Mouse (Mus musculus): ENCODE results near the gene Wscd2. TPM values are rescaled to one million over a fixed set of nuclear protein-coding genes. Genes with fewer than 3 reads are reported as not detected.

Gene Wscd2
- polyA plus RNA-seq, 1 experiment from 2014 or later = 2.5 TPM

DNA sequence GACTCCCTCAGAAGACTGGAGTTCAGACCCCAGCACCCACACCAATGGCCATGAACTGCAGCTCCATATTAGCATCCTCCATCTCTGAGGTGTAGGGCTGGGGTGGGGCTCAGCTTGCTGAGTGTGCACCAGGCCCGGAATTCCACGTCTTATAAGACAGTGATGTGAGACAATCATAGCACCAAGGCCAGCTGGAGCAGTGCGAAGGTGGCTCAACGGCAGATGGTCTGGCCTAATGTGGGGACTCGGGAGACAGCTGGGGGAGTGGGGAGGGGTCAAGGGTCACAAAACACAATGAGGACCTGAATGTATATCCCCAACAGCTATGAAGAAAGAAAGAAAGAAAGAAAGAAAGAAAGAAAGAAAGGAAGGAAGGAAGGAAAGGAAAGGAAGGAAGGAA is 9.7 kb upstream of the Wscd2 start:
- Histone ChIP-seq H3K4me3 (no peak overlapping the region), H3K36me3 (no peaks in the 10 kb centered on the region)
- 74% methylated on average over 5 of the region's 5 CpGs for WGBS

GRCm38 (mm10) chr5:113485584-113486162 is 4.5 kb upstream of the Wscd2 start:
- no peak for ATAC-seq (replicated peaks; ENCODE audit: insufficient number of reproducible peaks, insufficient read depth, low FRiP score, low read depth)
- no peak overlapping the region for H3K4me2 ChIP-seq
- H3K4me1 ChIP-seq (replicated peaks) = peaks cover 15% of the 10 kb centered on the region
- no peak overlapping the region for H3K4me3 ChIP-seq
- H3K27me3 ChIP-seq = peaks cover 19% of the 10 kb centered on the region
- no peaks in the 10 kb centered on the region for H3K36me3 ChIP-seq
- no peak overlapping the region for H3K27ac ChIP-seq
- H3K9ac ChIP-seq = no peak overlapping the region
- H3K9me3 ChIP-seq (replicated peaks) = no peaks in the 10 kb centered on the region
- whole genome bisulfite sequencing = 59% methylated on average over 11 of the region's 11 CpGs

More for the DNA sequence above, 9.7 kb upstream of the Wscd2 start:
- Histone ChIP-seq H3K9ac (no peak overlapping the region), H3K27ac (no peak overlapping the region), H3K4me1 (replicated peaks) (peaks cover 13% of the 10 kb centered on the region), H3K4me2 (no peak overlapping the region), H3K27me3 (0 out of 2 replicates have a peak, but pooled peaks cover 3% of the 10 kb centered on the region), H3K9me3 (replicated peaks) (no peaks in the 10 kb centered on the region)
- no peak for ATAC-seq (replicated peaks; ENCODE audit: insufficient number of reproducible peaks, insufficient read depth, low FRiP score, low read depth)

DNA sequence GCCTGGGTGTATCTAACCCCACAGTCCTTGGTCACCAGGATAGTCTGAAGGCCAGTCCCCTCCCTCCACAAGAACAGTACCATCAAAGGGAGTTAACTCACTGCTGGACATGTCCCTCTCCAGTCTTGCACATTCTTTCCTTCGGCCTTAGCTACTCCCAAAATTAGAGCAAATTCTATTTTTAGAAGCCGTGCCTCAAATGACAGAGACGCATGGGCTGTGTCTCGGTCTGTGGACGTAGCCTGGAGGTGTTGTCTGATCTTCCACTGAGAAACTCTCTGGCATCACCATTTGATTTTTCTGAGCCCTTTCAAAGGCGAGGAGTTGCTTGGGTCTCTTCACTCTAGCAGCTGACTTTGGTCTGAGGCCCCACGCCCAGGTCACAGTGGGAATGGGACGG is 2.3 kb upstream of the Wscd2 start:
- Histone ChIP-seq H3K4me1 (replicated peaks) (peaks cover 25% of the 10 kb centered on the region), H3K4me2 (no peak overlapping the region), H3K4me3 (no peak overlapping the region), H3K9me3 (replicated peaks) (no peaks in the 10 kb centered on the region), H3K27ac (peak overlapping the region; percentile 16), H3K9ac (no peak overlapping the region), H3K36me3 (no peaks in the 10 kb centered on the region), H3K27me3 (peaks cover 40% of the 10 kb centered on the region)
- ATAC-seq (replicated peaks; ENCODE audit: insufficient number of reproducible peaks, insufficient read depth, low FRiP score, low read depth) = no peak
- 27% methylated on average over 8 of the region's 8 CpGs for WGBS

DNA sequence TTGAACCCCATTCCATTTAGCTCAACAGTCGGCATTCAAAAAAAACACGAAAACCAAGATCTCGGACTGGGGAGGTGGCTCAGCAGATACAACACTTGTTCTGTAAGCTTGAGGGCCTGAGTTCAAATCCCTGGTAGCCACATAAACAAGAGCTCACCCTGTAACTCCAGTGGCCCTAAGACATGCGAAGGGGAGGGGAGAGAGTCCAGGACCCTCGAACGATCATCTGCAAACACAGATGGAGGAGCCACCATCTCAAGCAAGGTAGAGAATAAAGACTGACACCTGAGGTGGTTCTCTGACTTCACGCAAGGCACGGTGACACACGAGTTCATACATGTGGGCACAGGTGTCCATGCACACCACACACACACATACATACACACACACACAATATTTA is 516 bp upstream of the Wscd2 start:
- peaks cover 50% of the 10 kb centered on the region for H3K27me3 ChIP-seq
- no peaks in the 10 kb centered on the region for H3K9me3 ChIP-seq (replicated peaks)
- WGBS = 92% methylated on average over 9 of the region's 9 CpGs
- peaks cover 25% of the 10 kb centered on the region for H3K4me1 ChIP-seq (replicated peaks)
- H3K4me2 ChIP-seq = no peak overlapping the region
- no peak overlapping the region for H3K27ac ChIP-seq
- no peak for ATAC-seq (replicated peaks; ENCODE audit: insufficient number of reproducible peaks, insufficient read depth, low FRiP score, low read depth)
- H3K36me3 ChIP-seq = no peaks in the 10 kb centered on the region
- H3K9ac ChIP-seq = no peak overlapping the region
- no peak overlapping the region for H3K4me3 ChIP-seq

GRCm38 (mm10) chr5:113490467-113491260 is 531 bp downstream of the Wscd2 start:
- ATAC-seq (replicated peaks; ENCODE audit: insufficient number of reproducible peaks, insufficient read depth, low FRiP score, low read depth) = peak; percentile 57
- H3K27ac ChIP-seq = peak overlapping the region; percentile 51
- H3K9me3 ChIP-seq (replicated peaks) = no peaks in the 10 kb centered on the region
- H3K27me3 ChIP-seq = peaks cover 47% of the 10 kb centered on the region
- 2% methylated on average over 63 of the region's 63 CpGs for WGBS
- H3K36me3 ChIP-seq = no peaks in the 10 kb centered on the region
- H3K4me2 ChIP-seq = peak overlapping the region; percentile 89
- peaks cover 25% of the 10 kb centered on the region for H3K4me1 ChIP-seq (replicated peaks)
- H3K9ac ChIP-seq = peak overlapping the region; percentile 72
- H3K4me3 ChIP-seq = peak overlapping the region; percentile 64

DNA sequence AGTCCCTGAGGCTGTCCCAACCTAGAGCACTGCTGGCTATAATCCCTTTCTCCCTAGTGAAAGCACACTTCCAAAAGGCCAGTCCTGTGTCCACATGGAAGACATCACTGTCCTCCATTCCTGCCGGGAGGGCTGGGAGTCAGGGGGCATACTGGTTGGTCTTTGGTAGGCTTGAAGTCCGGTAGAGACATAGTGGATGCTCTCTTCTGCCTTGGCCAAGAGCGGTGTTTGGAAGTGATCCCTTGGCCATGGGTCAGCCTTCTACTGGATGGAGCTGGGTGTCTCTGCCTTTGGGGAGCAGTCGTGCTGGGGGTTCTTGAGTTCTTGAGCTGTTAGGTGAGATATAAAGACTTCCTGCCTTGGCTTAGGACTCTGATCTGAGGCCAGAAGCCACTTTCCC is 1.4 kb downstream of the Wscd2 start:
- peaks cover 25% of the 10 kb centered on the region for H3K4me1 ChIP-seq (replicated peaks)
- peaks cover 47% of the 10 kb centered on the region for H3K27me3 ChIP-seq
- H3K4me3 ChIP-seq = peak overlapping the region; percentile 64
- peak overlapping the region; percentile 89 for H3K4me2 ChIP-seq
- H3K27ac ChIP-seq = no peak overlapping the region
- WGBS = 51% methylated on average over 4 of the region's 4 CpGs
- H3K36me3 ChIP-seq = no peaks in the 10 kb centered on the region
- no peaks in the 10 kb centered on the region for H3K9me3 ChIP-seq (replicated peaks)
- peak overlapping the region; percentile 72 for H3K9ac ChIP-seq
- ATAC-seq (replicated peaks; ENCODE audit: insufficient number of reproducible peaks, insufficient read depth, low FRiP score, low read depth) = no peak

DNA sequence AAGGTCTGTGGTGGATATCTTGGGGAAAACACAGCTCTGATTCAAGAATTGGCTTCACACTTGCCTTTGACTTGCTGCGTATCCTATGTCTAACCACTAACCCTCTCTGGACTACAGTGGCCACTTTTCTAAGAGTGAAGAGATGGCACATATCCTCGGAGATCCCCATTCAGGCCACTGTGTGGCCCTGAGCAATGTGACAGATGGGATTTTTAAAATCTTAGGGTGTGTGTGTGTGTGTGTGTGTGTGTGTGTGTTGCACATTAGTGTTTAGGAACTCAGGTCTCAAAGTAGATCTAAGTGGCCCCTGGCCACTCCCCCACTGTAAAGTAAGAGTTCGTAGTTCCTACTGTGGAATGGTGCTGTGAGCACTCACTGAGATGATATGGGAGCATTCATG is 1.9 kb downstream of the Wscd2 start:
- peaks cover 25% of the 10 kb centered on the region for H3K4me1 ChIP-seq (replicated peaks)
- H3K27ac ChIP-seq = no peak overlapping the region
- peaks cover 47% of the 10 kb centered on the region for H3K27me3 ChIP-seq
- H3K4me2 ChIP-seq = peak overlapping the region; percentile 89; the same call in 1 of the 2 replicates
- no peaks in the 10 kb centered on the region for H3K9me3 ChIP-seq (replicated peaks)
- no peak overlapping the region for H3K9ac ChIP-seq
- no peak for ATAC-seq (replicated peaks; ENCODE audit: insufficient number of reproducible peaks, insufficient read depth, low FRiP score, low read depth)
- no peak overlapping the region for H3K4me3 ChIP-seq
- H3K36me3 ChIP-seq = no peaks in the 10 kb centered on the region
- WGBS = 87% methylated on average over 3 of the region's 3 CpGs

- H3K36me3 ChIP-seq = no peaks in the 10 kb centered on the region
- peaks cover 47% of the 10 kb centered on the region for H3K27me3 ChIP-seq
- H3K27ac ChIP-seq = no peak overlapping the region
- H3K4me3 ChIP-seq = no peak overlapping the region
- no peak overlapping the region for H3K4me2 ChIP-seq
- no peak for ATAC-seq (replicated peaks; ENCODE audit: insufficient number of reproducible peaks, insufficient read depth, low FRiP score, low read depth)
- no peaks in the 10 kb centered on the region for H3K9me3 ChIP-seq (replicated peaks)
- no peak overlapping the region for H3K9ac ChIP-seq
- WGBS = 40% methylated on average over 7 of the region's 7 CpGs
- peaks cover 23% of the 10 kb centered on the region for H3K4me1 ChIP-seq (replicated peaks)
Measured at GRCm38 (mm10) chr5:113492417-113493035, 2.4 kb downstream of the Wscd2 start.

DNA sequence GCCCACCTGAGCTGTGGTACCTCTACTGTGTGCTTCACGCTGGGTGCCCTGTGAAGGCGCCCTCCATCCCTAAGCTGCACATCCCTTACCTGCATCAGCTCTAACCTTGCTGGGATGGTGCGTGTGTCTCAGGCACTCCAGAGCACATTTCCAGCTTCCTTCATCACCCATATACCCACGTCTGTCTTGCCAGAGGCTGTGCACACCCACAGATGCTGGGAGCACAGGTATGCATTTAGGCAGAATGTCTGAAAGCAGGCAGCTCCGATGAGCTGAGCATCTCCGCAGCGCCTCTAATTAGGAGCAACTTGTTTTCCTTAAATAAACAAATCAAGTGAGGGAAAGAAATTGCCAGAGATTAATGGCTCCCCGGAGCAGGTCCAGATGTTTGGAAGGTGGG is 3.9 kb downstream of the Wscd2 start:
- Histone ChIP-seq H3K27ac (no peak overlapping the region), H3K4me2 (no peak overlapping the region), H3K9me3 (replicated peaks) (no peaks in the 10 kb centered on the region), H3K4me1 (replicated peaks) (peaks cover 15% of the 10 kb centered on the region), H3K4me3 (no peak overlapping the region), H3K36me3 (no peaks in the 10 kb centered on the region), H3K27me3 (peaks cover 46% of the 10 kb centered on the region), H3K9ac (no peak overlapping the region)
- 70% methylated on average over 8 of the region's 8 CpGs for WGBS
- ATAC-seq (replicated peaks; ENCODE audit: insufficient number of reproducible peaks, insufficient read depth, low FRiP score, low read depth) = no peak

DNA sequence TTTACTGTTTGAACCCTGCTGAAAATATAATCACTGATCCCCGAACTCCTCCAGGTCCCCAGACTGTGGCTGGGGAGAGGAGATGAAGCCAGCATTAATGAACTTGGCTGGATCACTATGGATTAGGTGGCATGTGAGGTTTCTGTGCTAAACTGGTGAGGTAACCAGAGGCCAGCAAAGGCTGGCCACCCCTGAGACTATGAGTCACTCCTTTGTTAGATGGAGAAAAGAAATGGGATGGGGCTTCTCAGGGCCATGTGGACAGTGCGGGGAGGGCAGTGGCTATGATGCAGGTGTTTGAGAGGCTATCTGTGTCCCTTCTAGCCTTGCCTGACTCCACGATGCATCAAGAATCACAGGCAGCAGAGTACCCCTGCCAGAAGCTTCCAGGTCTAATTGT is 6.8 kb downstream of the Wscd2 start:
- no peak overlapping the region for H3K27ac ChIP-seq
- H3K36me3 ChIP-seq = no peaks in the 10 kb centered on the region
- H3K4me2 ChIP-seq = no peak overlapping the region
- H3K4me1 ChIP-seq (replicated peaks) = no peaks in the 10 kb centered on the region; the same call in 1 of the 2 replicates
- H3K4me3 ChIP-seq = no peak overlapping the region
- WGBS = 62% methylated on average over 3 of the region's 3 CpGs
- H3K9me3 ChIP-seq (replicated peaks) = no peaks in the 10 kb centered on the region
- no peak overlapping the region for H3K9ac ChIP-seq
- peaks cover 19% of the 10 kb centered on the region for H3K27me3 ChIP-seq
- no peak for ATAC-seq (replicated peaks; ENCODE audit: insufficient number of reproducible peaks, insufficient read depth, low FRiP score, low read depth)

- 83% methylated on average over 11 of the region's 11 CpGs for WGBS
- H3K9ac ChIP-seq = no peak overlapping the region
- no peaks in the 10 kb centered on the region for H3K9me3 ChIP-seq (replicated peaks)
- no peaks in the 10 kb centered on the region for H3K36me3 ChIP-seq
- no peak overlapping the region for H3K4me3 ChIP-seq
- H3K4me1 ChIP-seq (replicated peaks) = peaks cover 20% of the 10 kb centered on the region
- no peak overlapping the region for H3K4me2 ChIP-seq
- ATAC-seq (replicated peaks; ENCODE audit: insufficient number of reproducible peaks, insufficient read depth, low FRiP score, low read depth) = no peak
- peaks cover 2% of the 10 kb centered on the region; the same call in 1 of the 2 replicates for H3K27me3 ChIP-seq
- no peak overlapping the region for H3K27ac ChIP-seq
Measured at GRCm38 (mm10) chr5:113499421-113499820, 9.3 kb downstream of the Wscd2 start.
